Mouse (Mus musculus): ENCODE measurements around the gene Mboat2.

- TF ChIP-seq CTCF (conservative IDR thresholded peaks at IDR 0.05 in 1 of 2, IDR thresholded peaks at IDR 0.05 in 1 of 2; ENCODE audit: low read depth in 2 of 2, low read length in 2 of 2) (no peak), POLR2A (IDR thresholded peaks at IDR 0.05; ENCODE audit: low read depth, low read length) (no peak), MAFK (IDR thresholded peaks at IDR 0.05; ENCODE audit: insufficient replicate concordance, low read length) (no peak), USF1 (IDR thresholded peaks at IDR 0.05; ENCODE audit: low read depth, low read length) (no peak), ZC3H11A (IDR thresholded peaks at IDR 0.05; ENCODE audit: low read depth, low read length) (no peak), ELF1 (IDR thresholded peaks at IDR 0.05; ENCODE audit: low read depth, low read length) (no peak), EP300 (IDR thresholded peaks at IDR 0.05; ENCODE audit: low read length) (no peak)
These were observed 131.1 kb downstream of the Mboat2 start for GRCm38 (mm10) chr12:24961821-24962220.

All from CH12.LX (cell line).